In the genomic region with DNA sequence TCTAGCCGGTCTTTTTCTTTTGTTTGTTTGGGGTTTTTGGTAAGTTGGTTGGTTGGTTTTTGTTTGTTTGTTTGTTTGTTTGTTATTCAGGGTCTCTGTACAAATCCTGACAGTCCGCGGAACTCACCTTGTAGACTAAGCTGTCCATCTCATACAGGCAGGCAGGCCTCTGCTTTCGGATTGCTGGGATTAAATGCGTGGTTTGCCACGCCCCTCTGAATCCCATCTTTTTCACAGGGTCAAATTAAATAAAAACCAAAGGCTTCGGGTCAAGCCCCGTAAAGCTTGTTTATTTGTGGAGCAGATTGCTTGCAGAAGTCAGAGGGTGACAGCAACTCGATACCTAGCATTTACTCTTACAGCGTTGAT, we compare ENCODE assay signal across 8 mouse cellular contexts. TPM values are rescaled to one million over a fixed set of nuclear protein-coding genes. Genes with fewer than 3 reads are reported as not detected.
DNase-seq lines count a peak whose midpoint lies in the region; ATAC-seq and TF ChIP-seq lines count a peak whose summit lies in the region.

A gene (plus strand): TSS at position 338 of the 369 bp plus-strand sequence.

- no peaks in the 10 kb centered on the region for H3K9me3 ChIP-seq in embryonic facial prominence, embryonic 12.5 days
- H3K9me3 ChIP-seq in heart, embryonic 13.5 days = no peaks in the 10 kb centered on the region
- H3K9me3 ChIP-seq in midbrain, embryonic 15.5 days = no peaks in the 10 kb centered on the region

- TF ChIP-seq POLR2A in spleen, adult 2 months (IDR thresholded peaks at IDR 0.05; ENCODE audit: low read depth, low read length) = no peak

- no peak for DNase-seq in spleen, adult 2 months (ENCODE audit: low read depth in 1 of 2, low spot score in 2 of 2)
- no peak for DNase-seq in spleen, postnatal 36 days (ENCODE audit: low spot score in 2 of 2)
- DNase-seq in layer of hippocampus, postnatal 36 days = no peak
- no peak for DNase-seq in cerebellum, adult 8-10 months
- DNase-seq in ovary, postnatal 36 days (ENCODE audit: low spot score) = no peak

- TF ChIP-seq CTCF in spleen, adult 2 months (IDR thresholded peaks at IDR 0.05; ENCODE audit: extremely low read depth, insufficient read depth, insufficient read length, insufficient replicate concordance) = no peak

- H3K4me1 ChIP-seq in spleen, adult 2 months (ENCODE audit: control insufficient read depth, insufficient read depth, insufficient read length) = no peaks in the 10 kb centered on the region
- H3K4me1 ChIP-seq in embryonic facial prominence, embryonic 12.5 days = peaks cover 8% of the 10 kb centered on the region; the same call in 1 of the 2 replicates
- H3K4me1 ChIP-seq in heart, embryonic 13.5 days = peaks cover 19% of the 10 kb centered on the region
- peaks cover 23% of the 10 kb centered on the region for H3K4me1 ChIP-seq in midbrain, embryonic 15.5 days

- H3K36me3 ChIP-seq in spleen, adult 2 months (ENCODE audit: control insufficient read depth, insufficient read depth, low read length) = no peaks in the 10 kb centered on the region
- no peaks in the 10 kb centered on the region for H3K36me3 ChIP-seq in embryonic facial prominence, embryonic 12.5 days
- peaks cover 18% of the 10 kb centered on the region for H3K36me3 ChIP-seq in heart, embryonic 13.5 days
- H3K36me3 ChIP-seq in midbrain, embryonic 15.5 days (replicated peaks) = 0 out of 2 replicates have a peak, but pooled peaks cover 4% of the 10 kb centered on the region

- peak within 1 kb of the TSS; percentile 84 for H3K27ac ChIP-seq in spleen, adult 2 months (ENCODE audit: insufficient read depth, low read length)
- H3K27ac ChIP-seq in embryonic facial prominence, embryonic 12.5 days = peak within 1 kb of the TSS; percentile 86
- peak within 1 kb of the TSS; percentile 96 for H3K27ac ChIP-seq in heart, embryonic 13.5 days (replicated peaks)
- H3K27ac ChIP-seq in midbrain, embryonic 15.5 days = peak within 1 kb of the TSS; percentile 92

- H3K4me3 ChIP-seq in spleen, adult 2 months (ENCODE audit: extremely low read depth, insufficient read depth, insufficient read length) = peak within 1 kb of the TSS; percentile 84
- H3K4me3 ChIP-seq in embryonic facial prominence, embryonic 12.5 days = peak within 1 kb of the TSS; percentile 74
- H3K4me3 ChIP-seq in heart, embryonic 13.5 days = peak within 1 kb of the TSS; percentile 85
- peak within 1 kb of the TSS; percentile 66 for H3K4me3 ChIP-seq in midbrain, embryonic 15.5 days

- no peaks in the 10 kb centered on the region for H3K27me3 ChIP-seq in spleen, adult 2 months (ENCODE audit: control insufficient read depth, insufficient read depth, low read length)
- H3K27me3 ChIP-seq in embryonic facial prominence, embryonic 12.5 days = no peaks in the 10 kb centered on the region
- H3K27me3 ChIP-seq in heart, embryonic 13.5 days (replicated peaks) = no peaks in the 10 kb centered on the region
- H3K27me3 ChIP-seq in midbrain, embryonic 15.5 days (replicated peaks) = no peaks in the 10 kb centered on the region

- H3K4me2 ChIP-seq in embryonic facial prominence, embryonic 12.5 days (replicated peaks) = peak within 1 kb of the TSS; percentile 90
- H3K4me2 ChIP-seq in heart, embryonic 13.5 days = peak within 1 kb of the TSS; percentile 85
- H3K4me2 ChIP-seq in midbrain, embryonic 15.5 days = peak within 1 kb of the TSS; percentile 90

- ATAC-seq in embryonic facial prominence, embryonic 12.5 days (ENCODE audit: insufficient number of reproducible peaks, insufficient read depth, low FRiP score, low TSS enrichment) = peak; percentile 37
- no peak for ATAC-seq in heart, embryonic 13.5 days (ENCODE audit: extremely low read depth, insufficient number of reproducible peaks, low FRiP score, low TSS enrichment)
- peak; percentile 63 for ATAC-seq in midbrain, embryonic 15.5 days (replicated peaks)

- peak within 1 kb of the TSS; percentile 73 for H3K9ac ChIP-seq in embryonic facial prominence, embryonic 12.5 days
- H3K9ac ChIP-seq in heart, embryonic 13.5 days = peak within 1 kb of the TSS; percentile 93
- peak within 1 kb of the TSS; percentile 81 for H3K9ac ChIP-seq in midbrain, embryonic 15.5 days

- WGBS in spleen, adult 2 months = 19% methylated on average over 10 of the region's 10 CpGs
- WGBS in embryonic facial prominence, embryonic 12.5 days = 9% methylated on average over 10 of the region's 10 CpGs
- WGBS in heart, embryonic 13.5 days = 10% methylated on average over 10 of the region's 10 CpGs
- WGBS in midbrain, embryonic 15.5 days = 6% methylated on average over 10 of the region's 10 CpGs

RNA-seq across cellular contexts. Expression of the gene that starts here (rescaled TPM):
- 11.7 and 14.2 TPM in 2 replicates for polyA plus RNA-seq in spleen, adult 2 months (2012; rRNA removed)
- 63.1 and 69.5 TPM in 2 replicates for polyA plus RNA-seq in embryonic facial prominence, embryonic 12.5 days (2016; fragmentation: Nextera tagmentation; extraction: Ambion mirVana)
- polyA plus RNA-seq in heart, embryonic 13.5 days (2015; fragmentation: Nextera tagmentation; extraction: Ambion mirVana) = 49.2 and 63.6 TPM in 2 replicates
- 10 to 100 TPM; 58.6 to 66.6 TPM for total RNA-seq in layer of hippocampus, postnatal 36 days (2021)
- polyA plus RNA-seq in midbrain, embryonic 15.5 days (2015; fragmentation: Nextera tagmentation; extraction: Ambion mirVana) = 81.6 and 83.6 TPM in 2 replicates
